In the genomic region with DNA sequence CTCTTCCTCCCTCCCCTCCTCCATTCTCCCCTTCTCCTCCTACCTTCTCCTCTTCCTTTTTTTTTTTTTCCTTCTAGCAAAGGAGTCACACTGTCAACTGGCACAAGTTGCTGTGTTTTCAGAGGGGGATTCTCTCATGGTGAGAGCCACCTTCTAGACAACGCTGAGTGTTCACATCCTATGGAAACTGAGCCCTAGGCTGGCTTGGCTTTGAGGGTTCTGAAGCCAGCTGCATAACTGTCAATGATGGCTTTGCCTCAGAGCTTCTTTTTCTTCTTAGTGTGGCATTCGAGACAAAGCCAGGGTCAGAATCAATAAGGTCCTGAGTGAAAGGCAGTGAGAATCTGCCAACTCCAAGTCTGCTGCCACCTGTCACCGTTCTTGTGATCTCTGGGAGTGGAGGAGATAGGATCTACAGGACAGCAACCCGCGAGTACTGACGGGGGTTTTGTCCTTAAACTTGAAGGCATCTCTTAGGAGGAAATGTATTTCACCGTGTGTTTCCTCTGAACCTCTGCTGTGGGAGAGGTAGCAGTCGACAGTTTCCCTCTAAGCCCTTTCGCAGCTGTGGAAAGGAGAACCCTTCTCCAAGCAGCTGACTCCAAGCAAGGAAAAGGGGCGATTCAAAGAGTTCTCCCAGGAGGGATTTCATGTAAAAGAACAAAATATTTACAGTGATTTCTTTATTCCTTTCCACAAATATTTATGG, we compare ENCODE assay signal across 19 mouse cellular contexts.
A peak's percentile ranks its signal among the peaks of the same experiment; 100 is the strongest.
DNase-seq lines count a peak whose midpoint lies in the region; ATAC-seq and TF ChIP-seq lines count a peak whose summit lies in the region.
"Had no signal": no experiment of that assay in that cellular context is flagged by ENCODE, and none has a peak within 500 bp of the region (broad histone marks: within the 10 kb centered on the region; RNA-seq: fewer than 3 reads in every experiment).

No protein-coding gene starts in this region.

- peak; percentile 44 for ATAC-seq in megakaryocyte progenitor cell, adult 5-6 weeks (replicated peaks; ENCODE audit: poor library complexity)
- ATAC-seq: intestine, embryonic 15.5 days had no signal

- peak; percentile 25 to 41 for DNase-seq in cerebellum, postnatal 14 days
- DNase-seq in cerebellum, adult 2 months: no peak
- peak; percentile 38 for DNase-seq in thymus, postnatal 0 days (ENCODE audit: low spot score)
- peak; percentile 39 to 66 for DNase-seq in thymus, postnatal 36 days
- no peak for DNase-seq in urinary bladder, postnatal 10 days (ENCODE audit: low spot score)
- no peak for DNase-seq in right cerebral cortex, postnatal 36 days (ENCODE audit: low spot score in 2 of 2)
- no peak for DNase-seq in cerebellum, adult 8-10 months
- DNase-seq: adrenal gland, adult 8-10 months; adrenal gland, postnatal 36 days; cerebellum, adult 9-11 months; gastrocnemius, postnatal 10 days; heart, adult 2 months; heart, postnatal 36 days had no signal

- H3K4me3 ChIP-seq in cerebellum, adult 2 months (replicated peaks; ENCODE audit: insufficient read depth, low read depth, low read length): no peak overlapping the region
- H3K4me3 ChIP-seq: embryonic facial prominence, embryonic 12.5 days; forebrain, embryonic 12.5 days; heart, adult 2 months; heart, embryonic 13.5 days; hindbrain, embryonic 13.5 days; intestine, embryonic 15.5 days had no signal

- TF ChIP-seq CTCF in cerebellum, adult 2 months (IDR thresholded peaks at IDR 0.05; ENCODE audit: borderline replicate concordance, insufficient read depth, low read depth, low read length): no peak

- H3K27ac ChIP-seq in cerebellum, adult 2 months (ENCODE audit: insufficient read depth, low read length): no peak overlapping the region
- H3K27ac ChIP-seq: embryonic facial prominence, embryonic 12.5 days; forebrain, embryonic 12.5 days; heart, adult 2 months; heart, embryonic 13.5 days; hindbrain, embryonic 13.5 days; intestine, embryonic 15.5 days had no signal

- no peaks in the 10 kb centered on the region for H3K27me3 ChIP-seq in cerebellum, adult 2 months (ENCODE audit: control insufficient read depth, insufficient read depth, low read length)
- H3K27me3 ChIP-seq: embryonic facial prominence, embryonic 12.5 days; forebrain, embryonic 12.5 days; heart, embryonic 13.5 days; hindbrain, embryonic 13.5 days; intestine, embryonic 15.5 days had no signal

- no peak for TF ChIP-seq POLR2A in cerebellum, adult 2 months (IDR thresholded peaks at IDR 0.05; ENCODE audit: borderline replicate concordance, insufficient read depth, low read length)

- 21% methylated on average over 10 of the region's 10 CpGs for WGBS in cerebellum, adult 2 months

- H3K4me1 ChIP-seq in cerebellum, adult 2 months (ENCODE audit: control insufficient read depth, insufficient read depth, low read length): no peaks in the 10 kb centered on the region
- H3K4me1 ChIP-seq: embryonic facial prominence, embryonic 12.5 days; forebrain, embryonic 12.5 days; heart, embryonic 13.5 days; intestine, embryonic 15.5 days had no signal

Comparison
In these comparisons a context has a peak if more than half of its experiments do, and no peak if none do; other contexts are left out.
1. DNase-seq: peak in cerebellum, postnatal 14 days (2 of 2), thymus, postnatal 0 days (single experiment) and thymus, postnatal 36 days (2 of 2); none in cerebellum, adult 2 months (0 of 2), urinary bladder, postnatal 10 days (single experiment), right cerebral cortex, postnatal 36 days (0 of 2) and cerebellum, adult 8-10 months (single experiment).